Mouse (Mus musculus) ES-Bruce4 (cell line): ENCODE data around the gene Myh8.

Experiments used
- CTCF ChIP-seq: IDR thresholded peaks from one replicate; pipeline ENCODE4 v1.8.1; 2011; ENCODE audit warnings: low read depth, low read length
- POLR2A ChIP-seq: IDR thresholded peaks from one replicate; pipeline ENCODE4 v1.8.1; 2011; ENCODE audit warnings: low read length; ENCODE audit not compliant: insufficient read depth

GRCm38 (mm10) chr11:67326536-67326935, 49.6 kb downstream of the Myh8 start:
- TF ChIP-seq POLR2A (no peak), CTCF (no peak)
